Mouse (Mus musculus): ENCODE results near the gene Ugt2a2.
"Not testable (repeated sequence)": the region's sequence is repeated elsewhere in the genome, so short reads cannot be mapped to it uniquely, and the experiment has no call there.

Ugt2a2 gene

GRCm38 (mm10) chr5:87482160-87482559 is at the start of gene Ugt2a2:
Gene Ugt2a2 (minus strand): TSS chr5:87482260.
- no peak for DNase-seq

DNA sequence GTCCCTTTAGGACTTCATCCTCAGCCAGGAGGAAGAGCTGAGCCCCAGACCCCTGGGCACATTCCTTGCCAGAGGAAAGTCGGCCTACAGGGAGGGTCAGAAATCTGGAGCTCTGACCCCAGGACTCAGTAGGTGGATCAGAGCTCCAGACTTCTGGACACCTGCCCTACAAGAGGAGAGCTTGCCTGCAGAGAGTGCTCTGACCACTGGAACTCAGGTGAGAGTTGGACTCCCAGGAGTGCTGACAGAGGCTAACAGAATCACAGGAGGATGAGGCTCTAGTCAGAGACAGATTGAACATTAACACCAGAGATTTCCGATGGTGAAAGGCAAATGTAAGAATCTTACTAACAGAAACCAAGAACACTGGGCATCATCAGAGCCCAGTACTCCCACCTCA is 41.5 kb upstream of the Ugt2a2 start:
- not testable (repeated sequence) for DNase-seq

- DNase-seq: no peak
Measured at GRCm38 (mm10) chr5:87505776-87506458, 23.9 kb upstream of the Ugt2a2 start.

DNA sequence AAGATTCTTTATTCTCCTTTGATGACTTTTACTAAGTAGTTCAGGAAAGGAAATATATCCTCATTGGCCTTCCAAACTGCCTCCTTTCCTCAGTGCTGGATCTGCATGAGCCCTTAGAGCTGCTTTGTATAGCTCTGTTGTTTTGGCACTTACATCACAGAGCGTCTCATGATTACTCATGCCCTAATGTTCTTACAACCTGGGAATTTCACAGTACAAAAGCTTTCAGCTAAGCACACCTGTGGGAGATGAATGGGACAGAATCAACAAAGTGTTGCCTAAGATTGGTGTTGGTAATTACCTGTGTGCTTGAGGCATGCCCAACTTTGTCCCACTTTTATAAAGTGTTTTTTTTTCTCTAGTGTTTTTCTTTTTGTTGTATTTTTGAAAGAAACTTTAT is 20.6 kb upstream of the Ugt2a2 start:
- no peak for DNase-seq

- no peak for DNase-seq
Measured at GRCm38 (mm10) chr5:87499341-87499740, 17.3 kb upstream of the Ugt2a2 start.

GRCm38 (mm10) chr5:87498936-87499335 is 16.9 kb upstream of the Ugt2a2 start:
- no peak for DNase-seq

- DNase-seq: no peak
Measured at GRCm38 (mm10) chr5:87490771-87491170, 8.7 kb upstream of the Ugt2a2 start, which contains the start of gene Ugt2a1. Gene Ugt2a1 (minus strand): TSS chr5:87490871.

- DNase-seq: not testable (repeated sequence)
Measured at GRCm38 (mm10) chr5:87486706-87487105, 4.6 kb upstream of the Ugt2a2 start, which contains the start of gene Gm43638. Gene Gm43638 (minus strand): TSS chr5:87486806.

- no peak for DNase-seq
Measured at GRCm38 (mm10) chr5:87458810-87459209, 23.2 kb downstream of the Ugt2a2 start.

GRCm38 (mm10) chr5:87457701-87458100 is 24.4 kb downstream of the Ugt2a2 start:
- DNase-seq: no peak

DNA sequence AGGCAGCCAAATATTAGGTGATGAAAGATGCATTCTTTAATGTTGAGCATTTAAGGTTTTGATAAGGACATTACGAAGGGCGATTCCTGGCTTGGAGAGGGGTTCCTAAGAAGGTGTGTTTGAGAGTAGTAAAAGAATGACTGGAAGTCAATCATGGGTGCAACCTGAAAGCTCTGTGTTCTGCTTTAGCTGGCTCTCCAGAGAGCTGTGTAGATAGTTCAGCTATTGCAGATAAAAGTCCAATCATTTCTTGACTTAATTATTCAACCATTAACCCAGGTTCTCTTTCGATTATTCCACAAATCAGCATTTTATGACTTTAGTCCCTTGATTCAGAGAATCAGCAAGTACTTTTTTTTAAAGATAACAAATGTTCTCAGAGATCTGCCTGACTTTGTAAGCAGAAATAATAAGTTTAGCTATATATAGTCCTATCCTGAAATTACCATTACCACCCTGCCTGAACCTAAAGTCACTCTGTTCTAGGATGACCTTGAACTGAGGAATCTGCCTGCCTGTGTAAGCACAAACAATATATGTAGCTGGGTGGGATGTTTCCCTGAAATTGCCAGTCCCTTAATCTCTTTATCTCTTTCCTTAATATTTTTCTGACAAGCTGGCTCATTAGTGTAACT is 25.7 kb downstream of the Ugt2a2 start:
- DNase-seq: no peak

DNA sequence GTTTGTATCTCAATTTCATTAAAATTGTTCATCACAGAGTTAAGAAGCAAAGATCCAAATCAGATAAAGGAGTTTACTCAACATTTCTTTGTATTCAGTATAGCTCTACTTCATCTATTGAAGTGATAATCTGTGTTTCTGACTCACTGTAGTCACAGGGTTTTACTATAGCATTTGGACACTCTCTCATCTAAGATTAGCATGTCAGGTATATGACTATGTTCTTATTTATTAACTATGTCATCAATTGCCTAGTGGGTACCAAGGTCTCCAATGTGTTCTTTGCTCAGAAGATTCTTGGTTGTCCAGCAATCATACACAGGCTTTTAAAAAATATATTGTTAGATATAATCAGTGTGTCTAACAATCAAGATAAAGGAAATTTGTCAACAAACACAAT is 26.5 kb downstream of the Ugt2a2 start:
- DNase-seq: no peak

DNA sequence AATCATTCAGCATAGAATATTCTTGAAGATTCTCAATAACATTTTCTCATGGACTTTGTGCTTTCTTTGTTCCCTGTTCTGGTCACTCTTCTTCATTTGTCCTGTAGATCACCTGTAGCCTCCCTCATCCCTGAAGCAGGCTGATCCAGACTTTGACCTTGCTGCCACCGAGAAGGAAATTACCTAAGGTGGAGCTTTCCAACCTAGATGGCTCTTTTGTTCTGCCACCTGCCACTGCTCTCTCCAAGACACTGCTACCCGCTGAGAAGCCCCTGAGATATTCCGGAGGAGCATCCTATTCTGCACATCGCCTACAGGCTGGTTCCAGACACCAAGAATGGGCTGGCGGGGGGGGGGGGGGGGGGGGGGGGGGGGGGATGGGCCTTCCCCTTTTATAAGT is 29.5 kb downstream of the Ugt2a2 start:
- not testable (repeated sequence) for DNase-seq

DNA sequence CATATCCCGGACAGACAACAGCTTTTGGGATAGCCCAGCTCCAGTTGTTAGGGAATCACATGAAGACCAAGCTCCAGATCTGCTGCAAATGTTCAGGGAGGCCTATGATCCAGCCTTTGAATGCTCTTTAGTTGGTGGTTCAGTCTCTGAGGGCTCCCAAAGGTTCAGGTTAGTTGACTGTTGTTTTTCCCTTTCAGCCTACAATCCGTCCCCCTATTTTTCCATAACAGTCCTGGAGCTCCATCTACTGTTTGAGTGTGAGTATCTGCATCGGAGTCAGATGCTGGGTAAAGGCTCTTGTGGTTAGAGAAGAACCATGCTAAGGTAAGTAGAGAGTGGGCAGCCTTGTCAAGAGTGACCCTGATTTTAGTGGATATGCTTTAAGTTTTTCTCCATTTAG is 45.8 kb downstream of the Ugt2a2 start:
- no peak for DNase-seq

- no peak for DNase-seq
Measured at GRCm38 (mm10) chr5:87425676-87426075, 56.4 kb downstream of the Ugt2a2 start.

- DNase-seq: not testable (repeated sequence)
Measured at GRCm38 (mm10) chr5:87424041-87424440, 58.0 kb downstream of the Ugt2a2 start, which contains the start of gene Ugt2b38. Gene Ugt2b38 (minus strand): TSS chr5:87424203.
